Mouse (Mus musculus) bone marrow macrophage, adult 2 months (primary cell): ENCODE data around the gene Onecut3.

Experiments used
- CTCF ChIP-seq: IDR thresholded peaks from 2 replicates; pipeline ENCODE4 v1.5.1; 2012; ENCODE audit warnings: low read depth, mild to moderate bottlenecking, low read length, moderate library complexity
- POLR2A ChIP-seq: IDR thresholded peaks from 2 replicates; pipeline ENCODE4 v1.6.1; 2012; ENCODE audit warnings: mild to moderate bottlenecking, low read depth, low read length, borderline replicate concordance

- TF ChIP-seq POLR2A (no peak), CTCF (no peak)
Observed at GRCm38 (mm10) chr10:80495901-80496300, 1.3 kb downstream of the Onecut3 start.
